Mouse (Mus musculus) olfactory bulb, adult 2 months (tissue): ENCODE measurements around the gene Tk1.

Experiments used
- CTCF ChIP-seq: fragments of 200-500 bp; IDR thresholded peaks from 2 replicates; pipeline ENCODE4 v1.5.1; 2012; ENCODE audit warnings: low read depth, mild to moderate bottlenecking, low read length, moderate library complexity; ENCODE audit not compliant: insufficient read depth
- POLR2A ChIP-seq: fragments of 200-500 bp; IDR thresholded peaks from 2 replicates; pipeline ENCODE4 v1.6.1; 2012; ENCODE audit warnings: mild to moderate bottlenecking, low read depth, low read length, moderate library complexity; ENCODE audit not compliant: insufficient read depth

DNA sequence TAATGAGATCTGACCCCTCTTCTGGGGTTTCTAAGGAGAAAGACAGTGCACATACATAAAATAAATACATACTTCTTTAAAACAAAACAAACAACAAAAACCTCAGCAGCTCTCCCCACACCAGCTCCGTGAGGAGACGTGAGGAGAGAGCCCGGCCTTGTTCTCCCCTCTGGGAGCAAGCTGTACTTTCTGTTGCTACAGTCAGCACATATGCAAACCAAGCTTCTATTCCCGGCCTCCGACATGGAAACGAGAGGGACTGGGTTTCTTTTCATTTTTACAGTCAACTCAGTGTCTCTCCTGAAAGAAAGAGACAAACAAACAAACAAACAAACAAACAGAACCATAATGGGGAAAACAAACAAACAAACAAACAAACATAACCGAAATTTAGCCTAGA lies 25.9 kb downstream of the Tk1 start:
- TF ChIP-seq CTCF (no peak), POLR2A (no peak)
